Mouse (Mus musculus): ENCODE measurements around the gene Gm10330. TPM values are rescaled to one million over a fixed set of nuclear protein-coding genes. Genes with fewer than 3 reads are reported as not detected.

Gm10330 gene
- not detected for polyA plus RNA-seq (2017; shearing (Covaris generic))

GRCm38 (mm10) chr12:23780165-23780564, at the start of gene Gm10330:
TSS of gene Gm10330 (minus strand) at chr12:23780265.

Measured in activated CD4-positive, CD25-positive, alpha-beta regulatory T cell, adult 9 weeks (primary cell).